Mouse (Mus musculus) hindbrain, embryonic 14.5 days (tissue): Measurements from ENCODE around the gene H2-Eb1. TPM values are rescaled to one million over a fixed set of nuclear protein-coding genes. Genes with fewer than 3 reads are reported as not detected.

Source experiments
- ATAC-seq: fragments of 200-750 bp; cut with Nextera tagmentation; 2 replicates; pipeline ENCODE4 v1.8.0; 2017; ENCODE audit warnings: moderate number of reproducible peaks, mild to moderate bottlenecking, moderate TSS enrichment, moderate library complexity; ENCODE audit not compliant: low FRiP score
- DNase-seq: peaks from one replicate; pipeline ENCODE4 v3.0.0-alpha.2; 2015; ENCODE audit warnings: low spot score
- H3K27ac ChIP-seq: fragments of 300-500 bp; sonication (generic); 2 replicates; pipeline ENCODE4 v1.5.1; 2014; ENCODE audit warnings: mild to moderate bottlenecking, moderate library complexity
- H3K27me3 ChIP-seq: fragments of 300-500 bp; sonication (generic); 2 replicates; pipeline ENCODE4 v1.6.1; 2014; ENCODE audit warnings: mild to moderate bottlenecking, low read length, mixed read lengths; ENCODE audit not compliant: control insufficient read depth, insufficient read depth
- H3K36me3 ChIP-seq: fragments of 300-500 bp; sonication (generic); replicated peaks from 2 replicates; pipeline ENCODE4 v1.6.1; 2014; ENCODE audit not compliant: control insufficient read depth, insufficient read depth
- H3K4me1 ChIP-seq: fragments of 300-500 bp; sonication (generic); replicated peaks from 2 replicates; pipeline ENCODE4 v1.6.1; 2014; ENCODE audit warnings: antibody characterized with exemption, low read length, mixed read lengths; ENCODE audit not compliant: control insufficient read depth, insufficient read depth
- H3K4me2 ChIP-seq: fragments of 300-500 bp; sonication (generic); replicated peaks from 2 replicates; pipeline ENCODE4 v1.6.1; 2014; ENCODE audit warnings: mild to moderate bottlenecking, moderate library complexity
- H3K4me3 ChIP-seq: fragments of 300-500 bp; sonication (generic); replicated peaks from 2 replicates; pipeline ENCODE4 v1.5.1; 2014; ENCODE audit warnings: mild to moderate bottlenecking, low read length
- H3K9ac ChIP-seq: fragments of 300-500 bp; sonication (generic); 2 replicates; pipeline ENCODE4 v1.6.1; 2014
- H3K9me3 ChIP-seq: fragments of 300-500 bp; sonication (generic); 2 replicates; pipeline ENCODE4 v1.6.1; 2016; ENCODE audit warnings: low read length; ENCODE audit not compliant: control insufficient read depth
- WGBS: fragments of 180-500 bp; shearing (Covaris S2); extraction: QIAGEN DNeasy Blood & Tissue Kit; methylation state at CpG from one replicate; pipeline ENCODE4 v1.1.7; 2014; 5-methylcytosine and 5-hydroxymethylcytosine counted together
- polyA plus RNA-seq: library from polyadenylated mRNA; unstranded; fragments of >200 nt; fragmentation: Nextera tagmentation; extraction: Ambion mirVana; gene quantifications from 2 replicates; pipeline ENCODE4 v1.2.1, GENCODE M21; 2014

Gene H2-Eb1
- 3.9 and 4.2 TPM in 2 replicates for polyA plus RNA-seq

DNA sequence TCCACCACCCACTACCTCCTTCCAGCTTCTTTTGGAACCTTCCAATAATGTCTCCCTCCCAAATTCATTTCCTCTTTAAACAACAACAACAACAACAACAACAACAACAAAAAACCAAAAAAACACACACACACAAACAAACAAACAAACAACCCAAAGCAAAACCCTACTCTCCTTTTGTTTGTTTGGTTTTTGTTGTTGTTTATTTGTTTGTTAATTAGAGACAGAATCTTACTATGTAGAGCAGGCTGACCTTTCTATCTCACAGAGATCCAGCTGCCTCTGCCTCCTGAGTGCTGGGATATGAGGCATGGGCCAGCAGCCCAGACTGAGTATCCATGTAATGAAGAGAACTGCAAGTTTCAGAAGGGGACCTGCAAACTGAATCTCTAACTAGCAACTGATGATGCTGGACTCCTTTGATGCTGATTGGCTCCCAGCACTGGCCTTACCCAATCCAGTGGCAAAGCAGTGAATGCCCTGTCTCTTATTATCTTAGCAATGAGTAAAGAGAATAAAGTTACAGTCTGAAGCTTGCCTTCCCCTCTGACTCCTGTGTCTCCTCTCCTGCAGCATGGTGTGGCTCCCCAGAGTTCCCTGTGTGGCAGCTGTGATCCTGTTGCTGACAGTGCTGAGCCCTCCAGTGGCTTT lies at the start of gene H2-Eb1:
TSS of gene H2-Eb1 (plus strand) at position 488 of the 651 bp plus-strand sequence.
- no peak within 1 kb of the TSS for H3K9ac ChIP-seq
- no peaks in the 10 kb centered on the region for H3K9me3 ChIP-seq
- H3K4me3 ChIP-seq, result no peak within 1 kb of the TSS
- no peak within 1 kb of the TSS for H3K4me2 ChIP-seq
- H3K36me3 ChIP-seq, result no peaks in the 10 kb centered on the region
- ATAC-seq (peak; percentile 86), DNase-seq (peak; percentile 96)
- H3K27me3 ChIP-seq, result no peaks in the 10 kb centered on the region
- H3K4me1 ChIP-seq, result no peaks in the 10 kb centered on the region
- H3K27ac ChIP-seq, result no peak within 1 kb of the TSS

- H3K9me3 ChIP-seq, result no peaks in the 10 kb centered on the region
- H3K4me2 ChIP-seq, result no peak overlapping the region
- no peak for ATAC-seq
- H3K4me1 ChIP-seq, result no peaks in the 10 kb centered on the region
- H3K9ac ChIP-seq, result no peak overlapping the region
- H3K27me3 ChIP-seq, result no peaks in the 10 kb centered on the region
- H3K36me3 ChIP-seq, result no peaks in the 10 kb centered on the region
- 84% methylated on average over 5 of the region's 5 CpGs for WGBS
- no peak for DNase-seq
- no peak overlapping the region for H3K4me3 ChIP-seq
- no peak overlapping the region for H3K27ac ChIP-seq
Measured at GRCm38 (mm10) chr17:34256501-34256900, 49.2 kb upstream of the H2-Eb1 start.

DNA sequence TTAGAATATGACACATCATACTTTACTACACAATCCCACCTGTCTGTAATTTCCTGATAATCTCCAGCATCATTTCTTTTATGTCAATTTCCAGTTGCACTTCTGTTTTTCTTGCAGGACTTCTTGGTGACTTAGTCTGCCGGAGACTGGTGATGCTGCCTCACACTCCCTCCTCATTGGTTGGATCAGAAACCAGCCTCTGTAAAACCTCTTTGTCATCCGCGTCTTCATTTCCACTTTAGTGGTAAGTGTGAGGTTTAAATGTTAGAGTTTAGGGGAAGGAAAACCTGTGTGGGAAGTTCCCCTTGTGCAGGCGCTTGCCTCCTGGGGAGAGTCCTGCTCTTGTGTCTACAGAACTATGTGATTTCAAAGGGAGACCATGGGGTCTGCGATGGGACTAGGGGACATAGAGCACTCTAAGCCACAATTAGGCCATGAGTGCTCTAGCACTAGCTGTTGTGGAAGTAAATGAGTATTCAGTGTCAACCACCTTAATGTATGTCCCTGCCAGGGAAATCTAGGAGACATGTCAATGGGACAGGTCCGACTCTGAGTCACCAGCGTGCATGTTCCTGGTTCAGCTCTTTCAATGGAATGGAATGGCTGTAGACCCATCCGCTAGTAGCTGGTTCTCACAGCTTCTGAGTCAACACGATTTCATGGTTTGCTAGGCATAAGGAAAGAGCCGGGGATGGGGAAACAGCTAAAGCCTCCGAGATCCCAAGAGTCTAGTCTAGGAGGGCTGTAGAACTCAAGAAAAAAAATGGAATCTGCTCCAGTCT lies 47.9 kb upstream of the H2-Eb1 start, which contains the start of gene H2-Ab1:
TSS of gene H2-Ab1 (plus strand) at position 96 of the 782 bp plus-strand sequence.
- DNase-seq, result peak; percentile 86
- H3K9me3 ChIP-seq, result no peaks in the 10 kb centered on the region
- H3K27ac ChIP-seq, result no peak within 1 kb of the TSS
- no peak within 1 kb of the TSS for H3K9ac ChIP-seq
- WGBS, result 72% methylated on average over 11 of the region's 11 CpGs
- H3K4me3 ChIP-seq, result no peak within 1 kb of the TSS
- H3K36me3 ChIP-seq, result no peaks in the 10 kb centered on the region
- no peak within 1 kb of the TSS for H3K4me2 ChIP-seq
- peaks cover 3% of the 10 kb centered on the region; the same call in 1 of the 2 replicates for H3K27me3 ChIP-seq
- H3K4me1 ChIP-seq, result no peaks in the 10 kb centered on the region
- no peak for ATAC-seq

DNA sequence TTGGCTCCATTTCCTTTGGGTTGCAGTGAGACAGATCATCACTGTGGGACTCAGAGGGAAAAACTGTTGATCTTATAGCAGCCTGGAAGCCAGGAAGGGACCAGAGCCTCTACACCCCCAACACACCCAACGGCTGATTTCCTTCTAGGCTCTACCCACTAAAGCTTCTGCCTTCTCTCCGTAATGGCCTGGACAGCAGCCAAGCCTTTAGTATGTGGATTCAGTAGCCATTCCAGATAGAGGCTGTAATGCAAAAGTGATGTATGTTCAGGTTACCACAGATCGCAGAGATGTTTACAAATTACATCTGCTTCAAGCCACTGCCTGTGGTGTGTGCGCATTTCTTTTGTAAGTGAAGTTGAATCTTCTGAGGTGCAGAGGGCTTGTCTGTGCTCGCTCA lies 45.1 kb upstream of the H2-Eb1 start:
- DNase-seq, result no peak
- H3K4me3 ChIP-seq, result no peak overlapping the region

GRCm38 (mm10) chr17:34261502-34261901 lies 44.2 kb upstream of the H2-Eb1 start:
- Histone ChIP-seq H3K27ac (no peak overlapping the region), H3K36me3 (no peaks in the 10 kb centered on the region), H3K9me3 (no peaks in the 10 kb centered on the region), H3K9ac (no peak overlapping the region), H3K4me1 (peaks cover 22% of the 10 kb centered on the region), H3K4me2 (no peak overlapping the region), H3K4me3 (no peak overlapping the region), H3K27me3 (peaks cover 29% of the 10 kb centered on the region)
- 25% methylated on average over 4 of the region's 4 CpGs for WGBS
- ATAC-seq, result peak; percentile 77
- DNase-seq, result peak; percentile 96

More for the DNA sequence above, 45.1 kb upstream of the H2-Eb1 start:
- WGBS, result 79% methylated on average over 5 of the region's 5 CpGs
- Histone ChIP-seq H3K27me3 (peaks cover 29% of the 10 kb centered on the region), H3K9me3 (no peaks in the 10 kb centered on the region), H3K4me1 (peaks cover 22% of the 10 kb centered on the region), H3K27ac (no peak overlapping the region), H3K4me2 (no peak overlapping the region), H3K9ac (no peak overlapping the region), H3K36me3 (no peaks in the 10 kb centered on the region)
- no peak for ATAC-seq

DNA sequence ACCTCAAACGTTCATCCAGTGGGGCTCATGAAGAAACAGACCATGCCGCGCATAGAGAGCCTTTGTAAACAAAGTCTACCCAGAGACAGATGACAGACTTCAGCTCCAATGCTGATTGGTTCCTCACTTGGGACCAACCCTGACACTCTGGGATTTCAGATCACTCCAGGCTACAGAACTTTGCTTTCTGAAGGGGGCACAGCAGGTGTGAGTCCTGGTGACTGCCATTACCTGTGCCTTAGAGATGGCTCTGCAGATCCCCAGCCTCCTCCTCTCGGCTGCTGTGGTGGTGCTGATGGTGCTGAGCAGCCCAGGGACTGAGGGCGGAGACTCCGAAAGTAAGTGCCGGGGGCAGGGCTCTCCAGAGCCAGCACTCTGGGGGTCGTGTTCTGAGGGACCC lies 42.6 kb upstream of the H2-Eb1 start:
- H3K27ac ChIP-seq, result no peak overlapping the region
- 2% methylated on average over 8 of the region's 8 CpGs for WGBS
- H3K4me1 ChIP-seq, result peaks cover 22% of the 10 kb centered on the region
- ATAC-seq, result peak; percentile 78
- H3K9me3 ChIP-seq, result no peaks in the 10 kb centered on the region
- H3K4me2 ChIP-seq, result peak overlapping the region; percentile 97
- DNase-seq, result peak; percentile 96
- H3K4me3 ChIP-seq, result peak overlapping the region; percentile 46
- H3K9ac ChIP-seq, result peak overlapping the region; percentile 16; the same call in 1 of the 2 replicates
- no peaks in the 10 kb centered on the region for H3K36me3 ChIP-seq
- peaks cover 29% of the 10 kb centered on the region for H3K27me3 ChIP-seq

DNA sequence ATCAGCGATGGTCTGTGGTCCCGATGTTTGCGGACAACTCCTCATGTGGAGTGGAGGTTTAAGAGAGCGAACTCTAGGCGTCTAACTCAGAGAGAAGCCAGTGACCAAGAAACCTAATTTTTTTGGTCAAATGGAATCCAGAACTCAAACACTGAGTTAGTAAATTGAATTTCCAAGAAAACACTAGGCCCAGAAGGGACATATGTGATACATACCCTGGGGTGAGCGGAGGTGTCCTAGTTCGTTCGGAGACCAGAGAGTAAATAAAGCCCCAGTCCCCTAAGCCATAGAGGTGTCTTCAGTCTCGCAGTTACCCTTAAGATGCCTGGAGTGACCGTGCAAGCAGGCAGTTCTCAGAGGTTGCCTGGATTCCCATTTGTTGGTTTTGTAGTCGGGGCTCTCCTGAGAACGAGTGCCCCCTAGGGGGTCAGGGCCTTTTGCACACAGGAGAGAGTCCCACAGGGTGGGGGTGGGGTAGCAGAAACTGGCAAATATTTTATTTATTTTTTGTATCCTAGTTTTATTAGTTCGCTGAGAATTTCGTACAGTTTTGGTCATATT lies 41.8 kb upstream of the H2-Eb1 start:
- DNase-seq (no peak), ATAC-seq (no peak)
- Histone ChIP-seq H3K27ac (no peak overlapping the region), H3K9ac (0 out of 2 replicates have a peak overlapping the region, but pooled peaks have one; percentile 16), H3K4me3 (peak overlapping the region; percentile 46), H3K36me3 (no peaks in the 10 kb centered on the region), H3K9me3 (no peaks in the 10 kb centered on the region), H3K27me3 (peaks cover 29% of the 10 kb centered on the region), H3K4me2 (peak overlapping the region; percentile 97), H3K4me1 (peaks cover 22% of the 10 kb centered on the region)
- WGBS, result 2% methylated on average over 14 of the region's 14 CpGs

GRCm38 (mm10) chr17:34264452-34265351 lies 41.0 kb upstream of the H2-Eb1 start:
- H3K4me3 ChIP-seq, result peak overlapping the region; percentile 46
- H3K9ac ChIP-seq, result peak overlapping the region; percentile 56
- peaks cover 22% of the 10 kb centered on the region for H3K4me1 ChIP-seq
- 0 out of 2 replicates have a peak, but pooled peaks have one; percentile 18 for ATAC-seq
- WGBS, result under 1% methylated on average over 91 of the region's 93 CpGs
- no peak for DNase-seq
- H3K9me3 ChIP-seq, result no peaks in the 10 kb centered on the region
- no peaks in the 10 kb centered on the region for H3K36me3 ChIP-seq
- no peak overlapping the region for H3K27ac ChIP-seq
- H3K4me2 ChIP-seq, result peak overlapping the region; percentile 97
- peaks cover 29% of the 10 kb centered on the region for H3K27me3 ChIP-seq
